Mouse (Mus musculus): Measurements from ENCODE around the gene Plcb1. TPM values are rescaled to one million over a fixed set of nuclear protein-coding genes. Genes with fewer than 3 reads are reported as not detected.

The Plcb1 gene
- polyA plus RNA-seq, 1 experiment from 2014 or later = 4.6 TPM

DNA sequence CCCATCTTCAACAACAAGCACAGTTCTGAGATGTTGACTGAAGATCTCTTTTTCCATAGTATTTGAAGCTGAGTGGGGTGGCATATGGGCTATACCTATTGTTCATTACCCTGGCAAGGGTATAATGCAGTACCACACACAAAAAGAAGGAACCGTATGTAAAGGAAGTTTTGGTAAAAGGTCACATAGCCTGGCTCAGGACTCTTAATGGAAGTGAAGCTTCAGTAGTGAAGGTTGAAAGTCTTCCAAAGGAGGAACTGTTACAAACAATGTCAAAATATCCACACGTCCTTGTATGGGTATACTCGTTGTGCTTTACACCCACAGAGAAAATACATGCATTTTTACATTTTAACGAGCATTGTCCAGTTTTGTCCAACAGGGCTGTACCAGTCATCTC, 91.3 kb downstream of the Plcb1 start:
- H3K27me3 ChIP-seq (ENCODE audit: control insufficient read depth, insufficient read depth, low read depth, low read length) = no peaks in the 10 kb centered on the region
- H3K4me3 ChIP-seq (ENCODE audit: low read depth, low read length) = no peak overlapping the region
- no peak overlapping the region for H3K9ac ChIP-seq (ENCODE audit: low read depth, low read length)
- H3K4me2 ChIP-seq (ENCODE audit: low read depth, low read length) = no peak overlapping the region
- WGBS (ENCODE audit: insufficient replicate concordance) = 61% methylated on average over 4 of the region's 4 CpGs
- H3K27ac ChIP-seq (ENCODE audit: low read length) = no peak overlapping the region
- no peak for ATAC-seq (ENCODE audit: low read depth)
- H3K9me3 ChIP-seq (replicated peaks; ENCODE audit: control insufficient read depth, low read length) = no peaks in the 10 kb centered on the region
- H3K36me3 ChIP-seq (ENCODE audit: control insufficient read depth, insufficient read depth) = no peaks in the 10 kb centered on the region
- H3K4me1 ChIP-seq (ENCODE audit: control insufficient read depth, low read depth, low read length) = peaks cover 3% of the 10 kb centered on the region

DNA sequence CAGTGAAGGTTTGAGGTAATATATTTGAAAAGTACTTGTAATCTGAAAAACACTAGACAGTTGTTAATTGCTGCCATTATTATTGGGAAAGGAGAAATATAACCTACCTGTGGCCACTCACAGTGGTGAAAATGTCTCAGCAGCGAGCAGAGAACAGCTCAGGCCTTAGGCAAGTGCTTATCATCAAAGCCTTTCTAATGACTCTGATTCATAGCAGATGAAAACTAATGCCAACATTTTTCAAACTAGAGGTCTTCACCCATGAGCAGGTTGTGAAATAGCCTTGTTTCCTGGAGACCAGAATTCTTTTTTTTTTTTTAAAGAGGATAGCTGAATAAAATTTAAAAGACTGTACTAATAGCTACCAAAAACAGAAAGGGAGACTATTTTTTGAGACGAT, 105.3 kb downstream of the Plcb1 start:
- Histone ChIP-seq H3K9ac (ENCODE audit: low read depth, low read length) (no peak overlapping the region), H3K4me3 (ENCODE audit: low read depth, low read length) (no peak overlapping the region), H3K36me3 (ENCODE audit: control insufficient read depth, insufficient read depth) (no peaks in the 10 kb centered on the region), H3K9me3 (replicated peaks; ENCODE audit: control insufficient read depth, low read length) (no peaks in the 10 kb centered on the region), H3K27ac (ENCODE audit: low read length) (no peak overlapping the region), H3K4me1 (ENCODE audit: control insufficient read depth, low read depth, low read length) (no peaks in the 10 kb centered on the region), H3K27me3 (ENCODE audit: control insufficient read depth, insufficient read depth, low read depth, low read length) (no peaks in the 10 kb centered on the region), H3K4me2 (ENCODE audit: low read depth, low read length) (no peak overlapping the region)
- no peak for ATAC-seq (ENCODE audit: low read depth)
- WGBS (ENCODE audit: insufficient replicate concordance) = 59% methylated on average over 2 of the region's 2 CpGs

DNA sequence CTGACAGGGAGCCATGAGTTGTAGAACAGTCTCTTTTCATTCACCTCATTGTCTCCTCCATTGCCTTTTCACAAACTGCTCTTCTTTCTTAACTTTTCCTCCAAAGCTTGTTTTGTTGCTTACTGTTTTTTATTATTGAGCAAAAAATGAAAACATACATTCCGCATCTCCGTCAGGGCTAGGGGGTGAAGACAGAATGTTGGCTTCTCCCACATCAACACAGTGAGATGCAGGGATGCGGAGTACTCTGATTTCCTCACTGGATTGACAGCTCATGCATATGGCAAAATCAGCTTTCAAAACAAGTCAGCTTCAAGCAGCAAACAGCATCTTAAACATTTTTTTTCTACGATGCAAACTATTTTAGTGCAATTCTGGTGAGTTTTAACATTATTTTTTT, 108.9 kb downstream of the Plcb1 start:
- ATAC-seq (ENCODE audit: low read depth) = no peak
- H3K9ac ChIP-seq (ENCODE audit: low read depth, low read length) = no peak overlapping the region

DNA sequence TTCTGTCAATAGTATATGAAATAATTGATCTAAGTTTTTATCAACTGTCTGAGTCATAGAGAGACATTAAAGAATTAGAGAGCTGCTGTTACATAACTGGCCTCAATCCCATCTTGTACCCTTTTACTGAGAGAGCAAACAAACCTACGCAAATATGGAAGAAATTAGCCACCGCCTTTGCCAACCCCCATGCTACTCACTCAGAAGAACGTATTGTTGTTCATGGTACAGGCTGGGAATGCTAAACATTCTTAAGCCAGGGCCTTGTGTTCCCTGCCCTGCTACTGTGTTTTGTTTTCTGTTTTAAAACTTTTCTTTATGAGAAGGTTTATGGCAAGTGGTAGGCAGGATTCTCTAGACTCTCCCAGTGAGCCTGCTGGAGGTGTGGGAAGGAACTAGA, 110.3 kb downstream of the Plcb1 start:
- Histone ChIP-seq H3K36me3 (ENCODE audit: control insufficient read depth, insufficient read depth) (no peaks in the 10 kb centered on the region), H3K4me1 (ENCODE audit: control insufficient read depth, low read depth, low read length) (no peaks in the 10 kb centered on the region), H3K4me2 (ENCODE audit: low read depth, low read length) (no peak overlapping the region), H3K9me3 (replicated peaks; ENCODE audit: control insufficient read depth, low read length) (no peaks in the 10 kb centered on the region), H3K27me3 (ENCODE audit: control insufficient read depth, insufficient read depth, low read depth, low read length) (no peaks in the 10 kb centered on the region), H3K4me3 (ENCODE audit: low read depth, low read length) (no peak overlapping the region), H3K9ac (ENCODE audit: low read depth, low read length) (no peak overlapping the region), H3K27ac (ENCODE audit: low read length) (no peak overlapping the region)
- ATAC-seq (ENCODE audit: low read depth) = no peak
- WGBS (ENCODE audit: insufficient replicate concordance) = 68% methylated on average over 3 of the region's 3 CpGs

More for the DNA sequence above, 108.9 kb downstream of the Plcb1 start:
- WGBS (ENCODE audit: insufficient replicate concordance) = 75% methylated on average over 4 of the region's 4 CpGs
- Histone ChIP-seq H3K4me3 (ENCODE audit: low read depth, low read length) (no peak overlapping the region), H3K27ac (ENCODE audit: low read length) (no peak overlapping the region), H3K9me3 (replicated peaks; ENCODE audit: control insufficient read depth, low read length) (no peaks in the 10 kb centered on the region), H3K4me1 (ENCODE audit: control insufficient read depth, low read depth, low read length) (no peaks in the 10 kb centered on the region), H3K27me3 (ENCODE audit: control insufficient read depth, insufficient read depth, low read depth, low read length) (no peaks in the 10 kb centered on the region), H3K36me3 (ENCODE audit: control insufficient read depth, insufficient read depth) (no peaks in the 10 kb centered on the region), H3K4me2 (ENCODE audit: low read depth, low read length) (no peak overlapping the region)

DNA sequence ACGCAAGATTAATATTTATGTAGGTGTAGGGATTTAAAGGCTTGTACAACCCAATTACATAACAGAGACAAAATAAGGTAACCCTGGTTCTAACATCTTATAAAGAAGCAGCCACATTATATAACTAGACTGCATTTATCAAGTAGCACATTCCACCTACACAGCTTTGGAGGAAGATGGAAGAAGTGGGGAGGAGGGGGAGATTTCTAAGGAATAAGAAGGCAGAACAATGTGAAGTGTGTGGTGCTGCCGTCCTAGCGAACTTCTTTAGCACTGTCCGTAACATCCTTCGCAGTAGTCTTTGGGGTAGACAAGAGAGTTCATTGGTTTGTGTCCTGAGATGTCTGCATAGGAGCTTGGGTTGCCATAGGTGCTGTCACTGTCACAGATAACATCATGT, 111.2 kb downstream of the Plcb1 start:
- no peak overlapping the region for H3K27ac ChIP-seq (ENCODE audit: low read length)
- H3K4me1 ChIP-seq (ENCODE audit: control insufficient read depth, low read depth, low read length) = no peaks in the 10 kb centered on the region
- H3K27me3 ChIP-seq (ENCODE audit: control insufficient read depth, insufficient read depth, low read depth, low read length) = no peaks in the 10 kb centered on the region
- no peak overlapping the region for H3K9ac ChIP-seq (ENCODE audit: low read depth, low read length)
- H3K4me3 ChIP-seq (ENCODE audit: low read depth, low read length) = no peak overlapping the region
- no peaks in the 10 kb centered on the region for H3K36me3 ChIP-seq (ENCODE audit: control insufficient read depth, insufficient read depth)
- WGBS (ENCODE audit: insufficient replicate concordance) = 67% methylated on average over 5 of the region's 5 CpGs
- no peaks in the 10 kb centered on the region for H3K9me3 ChIP-seq (replicated peaks; ENCODE audit: control insufficient read depth, low read length)
- no peak for ATAC-seq (ENCODE audit: low read depth)
- H3K4me2 ChIP-seq (ENCODE audit: low read depth, low read length) = no peak overlapping the region

DNA sequence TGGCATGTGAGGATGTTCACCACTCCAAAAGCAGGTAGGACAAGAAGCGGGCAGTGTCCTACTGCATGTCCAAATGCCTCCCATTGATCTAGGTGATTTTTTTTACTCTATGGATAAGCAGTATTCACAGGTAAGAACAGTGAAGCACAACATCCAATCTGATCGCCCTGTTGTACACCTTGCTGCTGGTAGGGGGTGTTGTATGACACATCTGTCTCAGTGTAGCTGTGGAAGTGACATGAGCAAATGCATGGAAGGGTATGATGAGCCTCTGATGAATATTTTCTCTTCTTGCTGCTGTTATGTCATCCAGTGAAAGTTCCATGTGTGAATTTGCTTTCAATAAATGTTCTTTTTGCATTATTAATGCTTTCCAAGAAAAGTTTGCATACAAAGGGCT, 115.7 kb downstream of the Plcb1 start:
- WGBS (ENCODE audit: insufficient replicate concordance) = 60% methylated on average over 2 of the region's 2 CpGs
- H3K4me3 ChIP-seq (ENCODE audit: low read depth, low read length) = no peak overlapping the region
- H3K4me2 ChIP-seq (ENCODE audit: low read depth, low read length) = no peak overlapping the region
- no peak overlapping the region for H3K9ac ChIP-seq (ENCODE audit: low read depth, low read length)
- H3K4me1 ChIP-seq (ENCODE audit: control insufficient read depth, low read depth, low read length) = no peaks in the 10 kb centered on the region
- no peaks in the 10 kb centered on the region for H3K27me3 ChIP-seq (ENCODE audit: control insufficient read depth, insufficient read depth, low read depth, low read length)
- no peaks in the 10 kb centered on the region for H3K36me3 ChIP-seq (ENCODE audit: control insufficient read depth, insufficient read depth)
- no peak overlapping the region for H3K27ac ChIP-seq (ENCODE audit: low read length)
- ATAC-seq (ENCODE audit: low read depth) = no peak
- H3K9me3 ChIP-seq (replicated peaks; ENCODE audit: control insufficient read depth, low read length) = no peaks in the 10 kb centered on the region

DNA sequence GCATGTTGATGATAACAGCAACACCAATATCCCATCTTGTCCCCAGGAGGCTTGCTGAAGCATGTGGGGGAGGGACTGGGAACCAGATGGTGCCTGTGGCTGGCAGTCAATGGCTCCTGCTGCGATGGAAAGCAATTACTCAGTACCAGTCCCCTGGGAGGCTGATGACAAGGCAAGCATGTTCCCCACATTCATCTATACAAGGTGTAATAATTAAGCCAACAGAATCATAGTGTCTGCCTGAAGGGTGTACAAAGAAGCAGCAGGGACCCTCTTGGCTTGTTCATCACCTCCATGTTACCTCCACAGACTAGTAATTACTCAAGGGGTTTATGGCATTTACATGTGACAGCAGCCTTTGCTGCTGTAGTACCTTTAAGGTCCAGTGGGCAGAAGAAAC, 125.0 kb downstream of the Plcb1 start:
- no peak for ATAC-seq (ENCODE audit: low read depth)
- Histone ChIP-seq H3K9ac (ENCODE audit: low read depth, low read length) (no peak overlapping the region), H3K27me3 (ENCODE audit: control insufficient read depth, insufficient read depth, low read depth, low read length) (no peaks in the 10 kb centered on the region), H3K4me2 (ENCODE audit: low read depth, low read length) (no peak overlapping the region), H3K9me3 (replicated peaks; ENCODE audit: control insufficient read depth, low read length) (no peaks in the 10 kb centered on the region), H3K27ac (ENCODE audit: low read length) (no peak overlapping the region), H3K4me3 (ENCODE audit: low read depth, low read length) (no peak overlapping the region), H3K36me3 (ENCODE audit: control insufficient read depth, insufficient read depth) (no peaks in the 10 kb centered on the region), H3K4me1 (ENCODE audit: control insufficient read depth, low read depth, low read length) (no peaks in the 10 kb centered on the region)
- 59% methylated on average over 1 of the region's 1 CpGs for WGBS (ENCODE audit: insufficient replicate concordance)

DNA sequence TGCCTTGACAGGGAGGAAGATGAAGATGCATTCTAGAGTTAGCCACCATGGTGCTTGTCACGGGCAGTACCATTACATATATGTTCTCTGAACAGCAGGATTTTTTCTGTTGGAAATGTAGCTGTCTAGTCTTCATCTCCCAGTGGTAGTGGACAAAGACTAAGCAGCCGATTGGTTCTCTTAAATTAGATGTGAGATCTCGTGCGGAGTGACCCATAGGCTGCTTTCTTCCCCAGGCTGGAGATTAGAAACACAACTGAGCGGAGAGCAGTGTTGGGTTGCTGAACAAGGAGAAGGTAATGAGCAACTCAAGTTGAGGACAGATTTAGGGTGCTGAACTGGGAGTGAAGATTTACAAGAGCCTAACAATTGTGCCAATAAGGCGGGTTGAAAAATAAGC, 125.5 kb downstream of the Plcb1 start:
- Histone ChIP-seq H3K4me3 (ENCODE audit: low read depth, low read length) (no peak overlapping the region), H3K9ac (ENCODE audit: low read depth, low read length) (no peak overlapping the region), H3K27ac (ENCODE audit: low read length) (no peak overlapping the region), H3K4me2 (ENCODE audit: low read depth, low read length) (no peak overlapping the region), H3K27me3 (ENCODE audit: control insufficient read depth, insufficient read depth, low read depth, low read length) (no peaks in the 10 kb centered on the region), H3K9me3 (replicated peaks; ENCODE audit: control insufficient read depth, low read length) (no peaks in the 10 kb centered on the region), H3K4me1 (ENCODE audit: control insufficient read depth, low read depth, low read length) (no peaks in the 10 kb centered on the region), H3K36me3 (ENCODE audit: control insufficient read depth, insufficient read depth) (no peaks in the 10 kb centered on the region)
- ATAC-seq (ENCODE audit: low read depth) = no peak
- WGBS (ENCODE audit: insufficient replicate concordance) = 66% methylated on average over 6 of the region's 6 CpGs

DNA sequence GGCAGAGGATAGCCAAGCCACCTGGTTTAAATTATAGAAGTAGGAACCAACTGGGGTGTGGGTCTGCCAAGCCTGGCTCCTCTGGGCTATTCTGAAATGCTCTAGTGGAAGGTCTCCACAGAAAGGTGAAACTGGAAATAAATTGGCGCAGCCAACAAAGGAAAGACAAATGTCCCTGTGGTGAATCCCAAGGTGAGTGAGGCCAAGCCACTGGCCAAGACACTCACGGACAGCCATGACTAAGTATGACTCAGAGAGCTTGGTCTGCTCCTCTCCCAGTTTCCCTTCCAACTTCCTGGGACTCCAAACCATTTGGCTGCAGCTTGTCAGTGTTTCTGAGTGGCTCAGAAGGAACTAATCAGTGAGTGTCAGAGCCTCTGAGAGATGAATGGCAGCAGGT, 126.7 kb downstream of the Plcb1 start:
- H3K4me3 ChIP-seq (ENCODE audit: low read depth, low read length) = no peak overlapping the region
- H3K9me3 ChIP-seq (replicated peaks; ENCODE audit: control insufficient read depth, low read length) = no peaks in the 10 kb centered on the region
- no peak for ATAC-seq (ENCODE audit: low read depth)
- no peak overlapping the region for H3K4me2 ChIP-seq (ENCODE audit: low read depth, low read length)
- no peaks in the 10 kb centered on the region for H3K36me3 ChIP-seq (ENCODE audit: control insufficient read depth, insufficient read depth)
- WGBS (ENCODE audit: insufficient replicate concordance) = 45% methylated on average over 2 of the region's 2 CpGs
- no peak overlapping the region for H3K27ac ChIP-seq (ENCODE audit: low read length)
- H3K27me3 ChIP-seq (ENCODE audit: control insufficient read depth, insufficient read depth, low read depth, low read length) = no peaks in the 10 kb centered on the region
- H3K9ac ChIP-seq (ENCODE audit: low read depth, low read length) = no peak overlapping the region
- H3K4me1 ChIP-seq (ENCODE audit: control insufficient read depth, low read depth, low read length) = no peaks in the 10 kb centered on the region

DNA sequence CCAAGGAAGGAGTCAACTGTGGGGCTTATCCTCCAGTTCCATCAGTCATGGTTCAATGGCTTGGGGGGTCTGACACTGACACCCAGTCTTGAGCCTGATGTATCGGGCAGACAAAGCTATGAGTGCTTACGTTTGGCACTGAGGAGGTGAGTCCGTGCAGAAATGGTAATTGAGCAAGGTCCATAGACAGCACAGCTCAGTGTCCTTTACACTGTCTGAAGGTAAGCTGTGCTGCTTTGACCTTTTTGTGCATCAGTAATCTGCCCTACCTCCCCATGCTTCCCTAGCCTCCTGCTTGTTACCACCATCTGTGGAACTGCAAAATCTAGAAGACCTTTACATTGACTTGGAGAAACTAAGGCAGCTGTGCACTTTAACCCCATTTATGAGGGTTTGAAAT, 127.7 kb downstream of the Plcb1 start:
- WGBS (ENCODE audit: insufficient replicate concordance) = 66% methylated on average over 3 of the region's 3 CpGs
- Histone ChIP-seq H3K9ac (ENCODE audit: low read depth, low read length) (no peak overlapping the region), H3K36me3 (ENCODE audit: control insufficient read depth, insufficient read depth) (no peaks in the 10 kb centered on the region), H3K27ac (ENCODE audit: low read length) (no peak overlapping the region), H3K27me3 (ENCODE audit: control insufficient read depth, insufficient read depth, low read depth, low read length) (no peaks in the 10 kb centered on the region), H3K9me3 (replicated peaks; ENCODE audit: control insufficient read depth, low read length) (no peaks in the 10 kb centered on the region), H3K4me3 (ENCODE audit: low read depth, low read length) (no peak overlapping the region), H3K4me1 (ENCODE audit: control insufficient read depth, low read depth, low read length) (no peaks in the 10 kb centered on the region), H3K4me2 (ENCODE audit: low read depth, low read length) (no peak overlapping the region)
- no peak for ATAC-seq (ENCODE audit: low read depth)
